Mouse (Mus musculus): ENCODE measurements around the gene Aknad1. TPM values are rescaled to one million over a fixed set of nuclear protein-coding genes. Genes with fewer than 3 reads are reported as not detected.

Aknad1 gene
- total RNA-seq, 2 experiments from 2014 or later = 1.0 to 1.3 TPM

- ATAC-seq (replicated peaks; ENCODE audit: low FRiP score, low TSS enrichment, poor library complexity, severe bottlenecking) = no peak
Measured at GRCm38 (mm10) chr3:108781238-108781883, 41.9 kb downstream of the Aknad1 start.

GRCm38 (mm10) chr3:108781884-108782270 lies 42.4 kb downstream of the Aknad1 start:
- no peak for ATAC-seq (replicated peaks; ENCODE audit: low FRiP score, low TSS enrichment, poor library complexity, severe bottlenecking)

- ATAC-seq (replicated peaks; ENCODE audit: low FRiP score, low TSS enrichment, poor library complexity, severe bottlenecking) = no peak
Measured at GRCm38 (mm10) chr3:108782364-108782895, 43.0 kb downstream of the Aknad1 start.

GRCm38 (mm10) chr3:108786520-108786919 lies 47.1 kb downstream of the Aknad1 start:
- no peak for ATAC-seq (replicated peaks; ENCODE audit: low FRiP score, low TSS enrichment, poor library complexity, severe bottlenecking)

GRCm38 (mm10) chr3:108787754-108788454 lies 48.4 kb downstream of the Aknad1 start:
- 0 out of 2 replicates have a peak, but pooled peaks have one; percentile 42 for ATAC-seq (replicated peaks; ENCODE audit: low FRiP score, low TSS enrichment, poor library complexity, severe bottlenecking)

- ATAC-seq (replicated peaks; ENCODE audit: low FRiP score, low TSS enrichment, poor library complexity, severe bottlenecking) = no peak
Measured at GRCm38 (mm10) chr3:108788455-108788794, 49.0 kb downstream of the Aknad1 start.

- no peak for ATAC-seq (replicated peaks; ENCODE audit: low FRiP score, low TSS enrichment, poor library complexity, severe bottlenecking)
Measured at GRCm38 (mm10) chr3:108789299-108789698, 49.8 kb downstream of the Aknad1 start.

- no peak for ATAC-seq (replicated peaks; ENCODE audit: low FRiP score, low TSS enrichment, poor library complexity, severe bottlenecking)
Measured at GRCm38 (mm10) chr3:108790499-108790898, 51.0 kb downstream of the Aknad1 start.

GRCm38 (mm10) chr3:108791054-108791706 lies 51.7 kb downstream of the Aknad1 start:
- ATAC-seq (replicated peaks; ENCODE audit: low FRiP score, low TSS enrichment, poor library complexity, severe bottlenecking) = no peak

- no peak for ATAC-seq (replicated peaks; ENCODE audit: low FRiP score, low TSS enrichment, poor library complexity, severe bottlenecking)
Measured at GRCm38 (mm10) chr3:108792420-108792819, 53.0 kb downstream of the Aknad1 start.

- ATAC-seq (replicated peaks; ENCODE audit: low FRiP score, low TSS enrichment, poor library complexity, severe bottlenecking) = no peak
Measured at GRCm38 (mm10) chr3:108794780-108795179, 55.3 kb downstream of the Aknad1 start.

GRCm38 (mm10) chr3:108795554-108796299 lies 56.3 kb downstream of the Aknad1 start:
- ATAC-seq (replicated peaks; ENCODE audit: low FRiP score, low TSS enrichment, poor library complexity, severe bottlenecking) = no peak

- ATAC-seq (replicated peaks; ENCODE audit: low FRiP score, low TSS enrichment, poor library complexity, severe bottlenecking) = no peak
Measured at GRCm38 (mm10) chr3:108796386-108796785, 56.9 kb downstream of the Aknad1 start.

GRCm38 (mm10) chr3:108797723-108798122 lies 58.3 kb downstream of the Aknad1 start:
- no peak for ATAC-seq (replicated peaks; ENCODE audit: low FRiP score, low TSS enrichment, poor library complexity, severe bottlenecking)

GRCm38 (mm10) chr3:108798375-108798774 lies 58.9 kb downstream of the Aknad1 start:
- no peak for ATAC-seq (replicated peaks; ENCODE audit: low FRiP score, low TSS enrichment, poor library complexity, severe bottlenecking)

GRCm38 (mm10) chr3:108805622-108806021 lies 66.2 kb downstream of the Aknad1 start:
- no peak for ATAC-seq (replicated peaks; ENCODE audit: low FRiP score, low TSS enrichment, poor library complexity, severe bottlenecking)

- ATAC-seq (replicated peaks; ENCODE audit: low FRiP score, low TSS enrichment, poor library complexity, severe bottlenecking) = no peak
Measured at GRCm38 (mm10) chr3:108810747-108811263, 71.3 kb downstream of the Aknad1 start.

- no peak for ATAC-seq (replicated peaks; ENCODE audit: low FRiP score, low TSS enrichment, poor library complexity, severe bottlenecking)
Measured at GRCm38 (mm10) chr3:108815631-108816030, 76.2 kb downstream of the Aknad1 start.

GRCm38 (mm10) chr3:108830493-108830892 lies 91.0 kb downstream of the Aknad1 start:
- no peak for ATAC-seq (replicated peaks; ENCODE audit: low FRiP score, low TSS enrichment, poor library complexity, severe bottlenecking)

- ATAC-seq (replicated peaks; ENCODE audit: low FRiP score, low TSS enrichment, poor library complexity, severe bottlenecking) = no peak
Measured at GRCm38 (mm10) chr3:108831750-108832149, 92.3 kb downstream of the Aknad1 start.
